Mouse (Mus musculus): ENCODE measurements around the gene Pex26. TPM values are rescaled to one million over a fixed set of nuclear protein-coding genes. Genes with fewer than 3 reads are reported as not detected.

The Pex26 gene
- total RNA-seq, 2 experiments from 2014 or later: 4.0 TPM

GRCm38 (mm10) chr6:121166098-121166552 lies 17.3 kb upstream of the Pex26 start:
- DNase-seq: no peak

- DNase-seq: no peak
Measured at GRCm38 (mm10) chr6:121167381-121167975, 16.0 kb upstream of the Pex26 start.

GRCm38 (mm10) chr6:121171102-121171501 lies 12.4 kb upstream of the Pex26 start:
- DNase-seq: no peak

- DNase-seq: no peak
Measured at GRCm38 (mm10) chr6:121173471-121173870, 10.0 kb upstream of the Pex26 start.

GRCm38 (mm10) chr6:121174761-121175160 lies 8.7 kb upstream of the Pex26 start:
- DNase-seq: no peak

GRCm38 (mm10) chr6:121176011-121176730 lies 7.3 kb upstream of the Pex26 start:
- no peak for DNase-seq

GRCm38 (mm10) chr6:121176731-121177098 lies 6.8 kb upstream of the Pex26 start:
- no peak for DNase-seq

GRCm38 (mm10) chr6:121177118-121177708 lies 6.3 kb upstream of the Pex26 start:
- DNase-seq: no peak

GRCm38 (mm10) chr6:121178700-121179358 lies 4.6 kb upstream of the Pex26 start:
- no peak for DNase-seq

GRCm38 (mm10) chr6:121179846-121180245 lies 3.6 kb upstream of the Pex26 start:
- no peak for DNase-seq

- no peak for DNase-seq
Measured at GRCm38 (mm10) chr6:121184198-121185140, 1.0 kb downstream of the Pex26 start.

- DNase-seq: no peak
Measured at GRCm38 (mm10) chr6:121185232-121185631, 1.8 kb downstream of the Pex26 start.

- DNase-seq: no peak
Measured at GRCm38 (mm10) chr6:121191261-121192009, 8.0 kb downstream of the Pex26 start.

- DNase-seq: no peak
Measured at GRCm38 (mm10) chr6:121194061-121194955, 10.8 kb downstream of the Pex26 start.

GRCm38 (mm10) chr6:121194956-121195731 lies 11.7 kb downstream of the Pex26 start:
- no peak for DNase-seq

- no peak for DNase-seq
Measured at GRCm38 (mm10) chr6:121197807-121198365, 14.4 kb downstream of the Pex26 start.

- DNase-seq: no peak
Measured at GRCm38 (mm10) chr6:121200458-121200857, 17.0 kb downstream of the Pex26 start.

- DNase-seq: no peak
Measured at GRCm38 (mm10) chr6:121202026-121202425, 18.6 kb downstream of the Pex26 start.

- DNase-seq: no peak
Measured at GRCm38 (mm10) chr6:121206481-121206880, 23.0 kb downstream of the Pex26 start.
